Mouse (Mus musculus) erythroblast, embryonic 14.5 days (primary cell): ENCODE measurements around the gene Gm49353.

Experiments used
- GATA1 ChIP-seq: IDR thresholded peaks from 2 replicates; pipeline ENCODE4 v1.6.1; 2012; ENCODE audit warnings: low read length, inconsistent platforms, mixed read lengths
- TAL1 ChIP-seq: IDR thresholded peaks from 3 replicates; pipeline ENCODE4 v1.6.1; 2012; ENCODE audit warnings: low read length, inconsistent platforms, mixed read lengths

GRCm38 (mm10) chr10:29175656-29176055, 23.1 kb upstream of the Gm49353 start:
- TF ChIP-seq GATA1 (no peak), TAL1 (no peak)
